14 mouse cellular contexts compared by ENCODE assay signal in genomic region chr14:48472179-48472578, GRCm38 (mm10). TPM values are rescaled to one million over a fixed set of nuclear protein-coding genes. Genes with fewer than 3 reads are reported as not detected.
DNase-seq lines count a peak whose midpoint lies in the region; TF ChIP-seq lines count a peak whose summit lies in the region.
"Had no signal": no experiment of that assay in that cellular context is flagged by ENCODE, and none has a peak within 500 bp of the region (broad histone marks: within the 10 kb centered on the region; RNA-seq: fewer than 3 reads in every experiment).

No protein-coding gene starts in this region.

- H3K4me3 ChIP-seq in left cerebral cortex, adult 2 months: no peak overlapping the region
- H3K4me3 ChIP-seq in kidney, adult 2 months (ENCODE audit: insufficient read depth, low read depth, low read length): no peak overlapping the region
- H3K4me3 ChIP-seq: gastrocnemius, adult 2 months; heart, adult 2 months had no signal

- TF ChIP-seq POLR2A in kidney, adult 2 months (IDR thresholded peaks at IDR 0.05; ENCODE audit: low read depth, low read length): no peak

- intact Hi-C loops in left cerebral cortex, adult 2 months (cut with DNase I): loop anchor here (2.0 kb wide), 1 partner anchor 51 kb away; no protein-coding TSS in a partner anchor

- DNase-seq in frontal cortex, postnatal 10 days (ENCODE audit: low spot score in 2 of 2): peak; percentile 52 to 54
- DNase-seq in layer of hippocampus, adult 18-20 months (ENCODE audit: low spot score in 2 of 2): peak; percentile 80 to 89
- peak; percentile 56 to 70 for DNase-seq in left cerebral cortex, adult 2 months (ENCODE audit: extremely low spot score in 1 of 2, low spot score in 2 of 2)
- peak; percentile 84 to 87 for DNase-seq in right cerebral cortex, postnatal 10 days (ENCODE audit: low spot score in 2 of 2)
- DNase-seq in heart, adult 18-20 months: no peak
- no peak for DNase-seq in retina, postnatal 1 day
- DNase-seq in kidney, adult 2 months: no peak
- DNase-seq in embryo, embryonic 9.5 days (ENCODE audit: extremely low spot score): no peak
- DNase-seq: cerebellum, adult 11-12 months; gastrocnemius, adult 2 months; heart, adult 2 months; kidney, postnatal 36 days; lung, postnatal 14 days; spleen, adult 18-20 months had no signal

- no peaks in the 10 kb centered on the region; the same call in 1 of the 2 replicates for H3K36me3 ChIP-seq in kidney, adult 2 months (ENCODE audit: control insufficient read depth, insufficient read depth, low read length)

- WGBS in kidney, adult 2 months: 81% methylated on average over 9 of the region's 9 CpGs

- H3K4me1 ChIP-seq in kidney, adult 2 months (ENCODE audit: control insufficient read depth, insufficient read depth, low read length): no peaks in the 10 kb centered on the region

- no peak for TF ChIP-seq CTCF in left cerebral cortex, adult 2 months (IDR thresholded peaks at IDR 0.05)
- TF ChIP-seq CTCF in kidney, adult 2 months (conservative IDR thresholded peaks at IDR 0.05; ENCODE audit: insufficient read depth, insufficient read length, low read depth, low read length): no peak

- peak overlapping the region; percentile 51; the same call in 1 of the 2 replicates for H3K27ac ChIP-seq in left cerebral cortex, adult 2 months
- H3K27ac ChIP-seq in kidney, adult 2 months (ENCODE audit: insufficient read depth, low read depth, low read length): no peak overlapping the region
- H3K27ac ChIP-seq: gastrocnemius, adult 2 months; heart, adult 2 months had no signal

- H3K27me3 ChIP-seq in kidney, adult 2 months (replicated peaks; ENCODE audit: control insufficient read depth, insufficient read depth, low read length): no peaks in the 10 kb centered on the region

RNA-seq across cellular contexts. Expression of gene Tmem260, which starts 26.3 kb away (rescaled TPM):
- 10 to 100 TPM; 21.9 to 25.9 TPM for total RNA-seq in layer of hippocampus, adult 18-20 months (2021)
- 10 to 100 TPM; 25.9 to 26.6 TPM for total RNA-seq in left cerebral cortex, adult 2 months (2021)
- 10 to 100 TPM in 1 of 2 experiments, 1 to 10 TPM in 1; 8.6 to 12.2 TPM for total RNA-seq in heart, adult 18-20 months (2021)
- polyA plus RNA-seq in kidney, adult 2 months (2012; rRNA removed): 13.7 and 13.9 TPM in 2 replicates

Comparison
In these comparisons a context has a peak if more than half of its experiments do, and no peak if none do; other contexts are left out.
1. DNase-seq: peak in frontal cortex, postnatal 10 days (2 of 2), layer of hippocampus, adult 18-20 months (2 of 2), left cerebral cortex, adult 2 months (2 of 2) and right cerebral cortex, postnatal 10 days (2 of 2); none in heart, adult 18-20 months (0 of 2), retina, postnatal 1 day (single experiment), kidney, adult 2 months (single experiment) and embryo, embryonic 9.5 days (single experiment).